Mouse (Mus musculus): ENCODE results near the gene Krtap5-4.

DNA sequence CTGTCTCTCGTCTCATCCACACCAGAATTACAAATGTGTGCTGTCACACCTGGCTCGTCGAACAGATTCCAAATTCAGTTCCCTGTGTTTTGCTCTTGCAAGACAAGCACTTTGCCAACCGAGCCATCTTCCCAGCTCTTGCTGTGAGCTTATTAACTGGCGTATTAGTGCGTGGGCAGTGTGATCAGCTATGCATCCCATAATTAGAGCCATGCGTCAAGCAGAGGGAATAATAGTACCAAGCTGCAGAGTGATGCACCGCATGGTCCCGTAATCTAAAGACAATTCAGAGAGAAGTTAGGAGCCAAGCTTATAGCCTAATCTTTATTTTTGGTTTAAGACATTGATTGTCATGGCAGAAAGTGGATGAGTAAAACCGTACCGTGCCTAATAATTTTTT, 15.8 kb downstream of the Krtap5-4 start:
- no peak for TF ChIP-seq CTCF (IDR thresholded peaks at IDR 0.05; ENCODE audit: control insufficient read depth, insufficient read depth, insufficient read length)
- TF ChIP-seq CEBPB (IDR thresholded peaks at IDR 0.05; ENCODE audit: low read depth), result no peak
- no peak for TF ChIP-seq MAX (IDR thresholded peaks at IDR 0.05)
